Comparison of ENCODE assay signal across 26 mouse cellular contexts in the genomic region with DNA sequence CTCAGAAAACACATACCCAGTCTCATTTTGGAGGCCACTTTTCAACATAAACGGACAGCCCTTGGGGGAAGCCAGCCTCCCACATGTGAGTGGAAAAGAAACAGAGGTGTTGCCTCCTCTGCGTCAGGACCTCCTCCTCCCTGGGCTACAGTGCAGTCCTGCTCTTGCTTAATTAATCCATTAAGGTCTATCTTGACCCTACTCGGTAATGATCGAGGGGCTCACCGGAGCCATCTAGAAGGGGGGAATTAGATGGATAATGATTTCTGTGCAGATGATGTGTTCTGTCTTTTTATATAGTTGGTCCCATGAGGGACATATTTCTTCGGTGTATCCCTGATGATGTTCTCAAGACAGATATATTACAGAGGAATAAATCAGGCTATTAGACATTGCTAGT.
"Had no signal": no experiment of that assay in that cellular context is flagged by ENCODE, and none has a peak within 500 bp of the region (broad histone marks: within the 10 kb centered on the region; RNA-seq: fewer than 3 reads in every experiment).

No protein-coding gene starts in this region.

- H3K27ac ChIP-seq: gastrocnemius, adult 2 months; heart, embryonic 10.5 days; hindbrain, embryonic 10.5 days; hindbrain, embryonic 12.5 days; hindbrain, embryonic 14.5 days; intestine, embryonic 15.5 days; left cerebral cortex, adult 2 months; limb, embryonic 10.5 days; limb, embryonic 12.5 days had no signal

- H3K9ac ChIP-seq: heart, embryonic 12.5 days; hindbrain, embryonic 12.5 days; hindbrain, embryonic 14.5 days; intestine, embryonic 15.5 days; limb, embryonic 12.5 days had no signal

- DNase-seq: gastrocnemius, adult 2 months; gastrocnemius, postnatal 10 days; gastrocnemius, postnatal 25 days; heart, adult 18-20 months; heart, postnatal 10 days; heart, postnatal 4 days; kidney, adult 18-20 months; kidney, adult 8-10 months; kidney, postnatal 10 days; kidney, postnatal 25 days; kidney, postnatal 4 days; layer of hippocampus, adult 9-11 months; liver had no signal

- ATAC-seq: hindbrain, embryonic 16.5 days; inflammation-experienced regulatory T-cells, adult 6 months; intestine, embryonic 15.5 days; intestine, postnatal 0 days had no signal

- H3K27me3 ChIP-seq: heart, embryonic 12.5 days; hindbrain, embryonic 12.5 days; intestine, embryonic 15.5 days; limb, embryonic 12.5 days had no signal

- H3K36me3 ChIP-seq: heart, embryonic 10.5 days; heart, embryonic 12.5 days; hindbrain, embryonic 10.5 days; hindbrain, embryonic 12.5 days; intestine, embryonic 15.5 days; limb, embryonic 10.5 days; limb, embryonic 12.5 days had no signal

- H3K4me3 ChIP-seq: gastrocnemius, adult 2 months; heart, embryonic 10.5 days; heart, embryonic 12.5 days; hindbrain, embryonic 10.5 days; hindbrain, embryonic 12.5 days; intestine, embryonic 15.5 days; left cerebral cortex, adult 2 months; limb, embryonic 10.5 days; limb, embryonic 12.5 days had no signal

- H3K4me2 ChIP-seq: heart, embryonic 12.5 days; hindbrain, embryonic 12.5 days; hindbrain, embryonic 14.5 days; intestine, embryonic 15.5 days; limb, embryonic 12.5 days; liver, embryonic 11.5 days had no signal

- H3K4me1 ChIP-seq: heart, embryonic 12.5 days; hindbrain, embryonic 10.5 days; intestine, embryonic 15.5 days; limb, embryonic 10.5 days; limb, embryonic 12.5 days had no signal

- H3K9me3 ChIP-seq: heart, embryonic 10.5 days; heart, embryonic 12.5 days; hindbrain, embryonic 10.5 days; hindbrain, embryonic 12.5 days; intestine, embryonic 15.5 days; limb, embryonic 10.5 days; limb, embryonic 12.5 days had no signal
